Mouse (Mus musculus) layer of hippocampus, adult 18-20 months (tissue): ENCODE results near the gene Cul4a. TPM values are rescaled to one million over a fixed set of nuclear protein-coding genes. Genes with fewer than 3 reads are reported as not detected.
"Not testable (repeated sequence)": the region's sequence is repeated elsewhere in the genome, so short reads cannot be mapped to it uniquely, and the experiment has no call there.

Experiments used
- DNase-seq, 2 experiments: peaks; one replicate each; pipeline ENCODE4 v3.0.0; 2022; ENCODE audit warnings: low spot score in 2 of 2
- long read RNA-seq: library from polyadenylated mRNA; stranded (forward); transcript quantifications from one replicate; pipeline ENCODE4 v2.0.0, GENCODE M21; 2021
- total RNA-seq, 2 experiments: library from RNA; stranded (reverse); gene quantifications; 2 replicates each; pipeline ENCODE4 v1.2.3; 2021

The Cul4a gene
- 10 to 100 TPM; 58.1 to 59.3 TPM for total RNA-seq
- long read RNA-seq, transcript Cul4a-201 (20 exons, 3,728 nt): major isoform, 139 of 173 reads
- long read RNA-seq, partial matches to known transcripts: 8 of 173 reads
- long read RNA-seq, other reads (novel, unspliced or antisense): 26 of 173 reads

- DNase-seq: peak; percentile 96 to 98
Measured at GRCm38 (mm10) chr8:13105087-13105881, at the start of gene Cul4a, which contains the start of gene Pcid2. TSS of gene Cul4a (plus strand) at chr8:13105621. TSS of gene Pcid2 (minus strand) at chr8:13105459.

DNA sequence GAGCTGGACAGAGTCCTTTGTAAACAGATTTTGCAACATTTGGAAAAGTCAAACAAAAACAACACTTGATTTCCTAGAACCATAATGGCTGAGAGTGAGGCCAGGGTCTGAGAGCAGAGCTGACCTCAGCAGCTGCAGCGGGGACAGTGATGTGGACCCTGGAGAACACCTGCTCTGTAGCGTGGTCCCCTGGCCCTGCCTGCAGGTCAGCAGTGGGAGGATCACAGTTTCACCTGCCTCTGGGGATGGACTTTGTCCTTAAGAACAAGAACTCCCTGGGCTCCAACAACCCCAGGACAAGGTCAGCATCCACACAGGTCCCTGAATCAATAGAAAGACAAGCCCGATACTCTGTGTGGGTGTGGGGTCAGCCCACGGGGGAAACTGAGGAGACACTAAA, 48.1 kb upstream of the Cul4a start:
- DNase-seq: no peak

GRCm38 (mm10) chr8:13060441-13061150, 44.8 kb upstream of the Cul4a start, which contains the start of gene Proz:
TSS of gene Proz (plus strand) at chr8:13060914.
- DNase-seq: no peak

DNA sequence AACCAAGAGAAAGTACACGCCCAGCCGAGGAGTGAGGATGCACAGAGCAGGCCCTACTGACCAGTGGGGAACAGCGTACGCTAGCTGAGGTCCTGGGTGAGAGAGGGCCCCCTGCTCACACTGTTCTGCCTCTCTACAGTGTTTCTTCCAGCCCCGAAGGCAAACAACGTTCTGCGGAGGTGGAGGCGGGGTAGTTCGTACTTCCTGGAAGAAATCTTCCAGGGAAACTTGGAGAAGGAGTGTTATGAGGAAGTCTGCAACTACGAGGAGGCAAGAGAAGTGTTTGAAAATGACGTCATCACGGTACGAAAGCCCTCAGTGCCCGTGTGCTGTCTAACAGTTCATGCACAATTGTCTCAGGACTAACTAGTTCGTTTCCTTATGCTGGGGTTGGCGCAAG, 42.3 kb upstream of the Cul4a start:
- DNase-seq: no peak

GRCm38 (mm10) chr8:13073255-13073654, 32.2 kb upstream of the Cul4a start:
- no peak for DNase-seq

GRCm38 (mm10) chr8:13075044-13075443, 30.4 kb upstream of the Cul4a start:
- no peak for DNase-seq

GRCm38 (mm10) chr8:13075579-13075978, 29.8 kb upstream of the Cul4a start:
- DNase-seq: not testable (repeated sequence)

GRCm38 (mm10) chr8:13077542-13077941, 27.9 kb upstream of the Cul4a start:
- no peak for DNase-seq

DNA sequence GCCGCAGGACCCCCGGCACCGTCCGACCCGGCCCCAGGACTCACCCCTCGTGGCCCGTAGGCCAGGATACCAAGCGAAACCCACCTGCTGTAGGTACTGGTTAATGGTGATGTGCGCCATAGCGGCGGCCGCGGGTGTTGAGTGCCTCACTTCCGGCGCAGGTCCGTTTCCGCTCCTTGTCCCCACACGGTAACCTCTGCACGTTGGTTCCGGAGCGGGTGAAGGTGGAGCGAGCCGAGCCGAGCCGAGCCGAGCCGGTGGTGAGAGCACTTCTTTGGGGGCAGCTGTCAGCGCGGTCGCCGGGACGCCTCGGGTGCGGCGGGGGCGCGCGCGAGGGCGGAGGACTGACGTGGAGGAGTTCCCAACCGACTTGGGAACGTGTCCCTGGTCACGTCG, 732 bp upstream of the Cul4a start:
- DNase-seq: peak; percentile 83 to 92

- DNase-seq: no peak
Measured at GRCm38 (mm10) chr8:13105908-13106551, 609 bp downstream of the Cul4a start.

- DNase-seq: no peak
Measured at GRCm38 (mm10) chr8:13107990-13108638, 2.7 kb downstream of the Cul4a start.

GRCm38 (mm10) chr8:13108967-13109366, 3.5 kb downstream of the Cul4a start:
- no peak for DNase-seq

DNA sequence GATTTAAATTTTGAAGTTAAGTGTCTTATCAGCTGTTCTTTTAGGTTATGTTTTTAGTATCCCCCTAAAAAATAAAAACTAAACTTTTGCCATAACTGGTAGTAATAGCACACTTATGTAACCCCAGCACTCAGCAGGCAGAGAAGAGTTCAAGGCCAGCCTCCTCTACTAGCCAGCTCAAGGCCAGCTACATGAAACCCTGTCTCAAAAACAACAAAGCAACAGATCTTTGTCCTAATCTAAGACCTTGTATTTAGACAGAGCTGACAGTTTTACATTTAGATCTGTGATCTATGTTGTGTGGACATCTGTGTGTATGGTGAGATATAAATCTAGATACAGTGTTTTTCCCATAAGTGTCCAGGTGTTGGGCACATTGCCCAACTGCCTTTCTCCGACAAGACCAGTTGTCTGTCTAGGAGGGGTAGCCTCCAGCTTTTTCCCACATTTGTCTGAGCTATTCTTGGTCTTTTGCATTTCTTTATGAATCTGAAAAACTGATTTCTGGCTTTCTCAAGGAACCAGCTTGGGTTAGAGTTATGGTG, 4.1 kb downstream of the Cul4a start:
- no peak for DNase-seq

DNA sequence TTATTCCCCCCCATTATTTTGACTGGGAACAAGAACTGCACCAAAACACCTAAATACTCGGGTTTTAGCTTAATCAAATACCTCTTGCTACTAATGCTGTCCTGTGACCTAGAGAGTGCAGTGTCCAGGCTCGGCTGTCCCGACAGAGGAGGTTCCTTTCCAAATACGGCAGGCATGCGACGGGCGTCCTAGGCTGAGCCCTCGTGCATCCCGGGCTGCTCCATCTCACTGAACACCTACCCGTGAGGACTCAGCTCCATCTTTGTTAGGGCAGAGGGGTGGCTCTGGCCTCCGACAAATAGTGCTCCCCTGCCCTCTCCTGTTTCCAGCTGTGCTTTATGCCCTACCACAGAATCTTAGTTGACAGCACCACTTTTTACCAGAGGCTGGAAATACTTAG, 6.5 kb downstream of the Cul4a start:
- no peak for DNase-seq

GRCm38 (mm10) chr8:13113232-13113631, 7.8 kb downstream of the Cul4a start:
- DNase-seq: no peak

DNA sequence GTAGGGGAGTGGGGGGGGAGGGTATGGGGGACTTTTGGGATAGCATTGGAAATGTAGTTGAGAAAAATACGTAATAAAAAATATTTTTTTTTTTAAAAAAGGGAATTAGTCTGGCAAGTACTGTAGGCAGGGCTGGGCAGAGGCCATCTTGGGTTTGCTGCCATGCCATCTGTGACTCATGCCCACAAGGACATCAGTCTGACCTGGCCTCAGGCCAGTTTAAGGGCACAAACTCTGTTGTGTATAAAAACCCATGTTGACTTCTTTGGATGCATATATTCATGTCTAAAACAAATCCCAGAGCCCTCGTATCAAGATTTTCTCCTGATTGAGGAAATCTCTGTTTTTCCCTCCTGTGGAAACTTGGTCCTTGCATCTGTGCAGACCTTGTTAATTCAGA, 11.7 kb downstream of the Cul4a start:
- no peak for DNase-seq

- no peak for DNase-seq
Measured at GRCm38 (mm10) chr8:13118516-13118915, 13.1 kb downstream of the Cul4a start.

- no peak for DNase-seq
Measured at GRCm38 (mm10) chr8:13120882-13121665, 15.7 kb downstream of the Cul4a start.

- no peak for DNase-seq
Measured at GRCm38 (mm10) chr8:13122887-13123421, 17.5 kb downstream of the Cul4a start.

DNA sequence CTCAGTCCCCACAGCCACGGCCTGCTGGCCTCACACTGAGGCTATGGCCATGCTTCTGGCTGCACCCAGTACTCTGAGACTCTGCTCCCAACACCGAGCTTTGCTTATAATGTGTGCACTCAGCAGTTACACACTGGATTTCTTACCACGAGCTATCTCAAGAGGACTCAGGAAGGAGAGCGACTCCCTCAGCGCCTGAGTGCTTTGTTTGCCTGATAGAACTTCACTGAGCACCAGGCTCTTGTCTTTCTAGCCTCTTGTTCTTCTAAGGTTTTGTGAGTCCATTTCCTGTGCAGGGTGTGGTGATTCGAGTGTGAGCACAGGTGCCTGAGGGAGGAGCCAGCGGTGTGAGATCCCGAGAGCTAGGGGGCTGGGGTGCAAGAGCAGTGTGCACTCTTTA, 19.5 kb downstream of the Cul4a start:
- DNase-seq: no peak
